Mouse (Mus musculus) lung, embryonic 15.5 days (tissue): ENCODE results near the gene Prx. TPM values are rescaled to one million over a fixed set of nuclear protein-coding genes. Genes with fewer than 3 reads are reported as not detected.

ENCODE experiments used
- ATAC-seq: fragments of 200-750 bp; cut with Nextera tagmentation; 2 replicates; pipeline ENCODE4 v1.8.0; 2017; ENCODE audit warnings: moderate number of reproducible peaks, borderline replicate concordance; ENCODE audit not compliant: low FRiP score, low TSS enrichment; ENCODE audit errors: extremely low read depth
- H3K27ac ChIP-seq: fragments of 300-500 bp; sonication (generic); 2 replicates; pipeline ENCODE4 v1.5.1; 2015; ENCODE audit warnings: moderate library complexity, mild to moderate bottlenecking, inconsistent platforms
- H3K27me3 ChIP-seq: fragments of 300-500 bp; sonication (generic); 2 replicates; pipeline ENCODE4 v1.6.1; 2015; ENCODE audit warnings: inconsistent platforms
- H3K36me3 ChIP-seq: fragments of 300-500 bp; sonication (generic); 2 replicates; pipeline ENCODE4 v1.6.1; 2015; ENCODE audit warnings: inconsistent platforms
- H3K4me1 ChIP-seq: fragments of 300-500 bp; sonication (generic); 2 replicates; pipeline ENCODE4 v1.6.1; 2015; ENCODE audit warnings: inconsistent platforms
- H3K4me2 ChIP-seq: fragments of 300-500 bp; sonication (generic); 2 replicates; pipeline ENCODE4 v1.6.1; 2015; ENCODE audit warnings: inconsistent platforms, mild to moderate bottlenecking, moderate library complexity
- H3K4me3 ChIP-seq: fragments of 300-500 bp; sonication (generic); 2 replicates; pipeline ENCODE4 v1.5.1; 2015; ENCODE audit warnings: mild to moderate bottlenecking, inconsistent platforms
- H3K9ac ChIP-seq: fragments of 300-500 bp; sonication (generic); 2 replicates; pipeline ENCODE4 v1.6.1; 2015; ENCODE audit warnings: inconsistent platforms
- H3K9me3 ChIP-seq: fragments of 300-500 bp; sonication (generic); 2 replicates; pipeline ENCODE4 v1.6.1; 2016; ENCODE audit warnings: inconsistent platforms
- WGBS: fragments of 180-500 bp; shearing (Covaris S2); methylation state at CpG from one replicate; pipeline ENCODE4 v1.1.7; 2015; 5-methylcytosine and 5-hydroxymethylcytosine counted together
- polyA plus RNA-seq: library from polyadenylated mRNA; unstranded; fragments of >200 nt; fragmentation: Nextera tagmentation; extraction: Ambion mirVana; gene quantifications from 2 replicates; pipeline ENCODE4 v1.2.1, GENCODE M21; 2015

The Prx gene
- polyA plus RNA-seq, 1 experiment from 2014 or later: 8.7 TPM

- Histone ChIP-seq H3K27me3 (no peaks in the 10 kb centered on the region), H3K27ac (peak within 1 kb of the TSS; percentile 96), H3K9me3 (no peaks in the 10 kb centered on the region), H3K4me2 (peak within 1 kb of the TSS; percentile 69), H3K4me1 (peaks cover 13% of the 10 kb centered on the region), H3K9ac (peak within 1 kb of the TSS; percentile 71), H3K36me3 (peaks cover 11% of the 10 kb centered on the region), H3K4me3 (peak within 1 kb of the TSS; percentile 84)
- ATAC-seq: peak; percentile 92
- WGBS: 0% methylated on average over 36 of the region's 36 CpGs
Observed at GRCm38 (mm10) chr7:27473156-27473834, 25.8 kb upstream of the Prx start, which contains the start of gene Sertad3. Gene Sertad3, plus strand, starts transcription at chr7:27473768.

DNA sequence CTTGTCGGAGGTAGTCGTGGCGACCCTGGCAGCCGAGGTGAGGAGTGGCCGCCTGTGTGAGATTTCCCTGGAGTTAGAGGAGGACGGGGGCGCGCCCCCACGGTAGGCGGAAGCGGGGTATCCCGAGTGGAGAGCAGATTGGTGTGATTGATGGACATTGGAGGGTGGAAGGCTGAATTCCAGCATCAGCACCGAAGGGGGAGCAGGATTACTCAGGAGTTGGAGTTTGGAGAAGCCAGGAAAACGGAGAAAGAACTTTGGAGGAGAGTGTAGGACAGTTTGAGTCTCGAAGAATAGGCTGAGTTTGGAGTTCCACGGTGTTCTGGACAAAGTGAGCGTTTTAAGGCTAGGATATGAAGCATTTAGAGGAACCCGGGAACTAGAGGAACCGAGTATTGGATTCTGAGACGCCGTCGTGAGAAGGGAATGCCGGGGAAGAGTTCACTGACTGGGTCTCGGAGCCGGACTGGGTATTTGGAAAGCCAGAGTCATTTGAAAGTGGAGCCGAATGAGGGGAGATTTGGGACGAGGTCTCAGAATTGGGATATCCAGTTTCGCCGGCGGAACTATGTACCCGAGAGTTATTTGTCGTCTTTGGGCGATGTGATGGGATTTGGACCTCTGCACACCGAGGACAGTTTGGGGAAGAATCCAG, 25.2 kb upstream of the Prx start:
- peak overlapping the region; percentile 96 for H3K27ac ChIP-seq
- H3K4me2 ChIP-seq: peak overlapping the region; percentile 69
- no peak for ATAC-seq
- H3K4me1 ChIP-seq: peaks cover 13% of the 10 kb centered on the region
- peak overlapping the region; percentile 84 for H3K4me3 ChIP-seq
- no peaks in the 10 kb centered on the region for H3K9me3 ChIP-seq
- WGBS: under 1% methylated on average over 34 of the region's 34 CpGs
- H3K36me3 ChIP-seq: peaks cover 11% of the 10 kb centered on the region
- no peaks in the 10 kb centered on the region for H3K27me3 ChIP-seq
- H3K9ac ChIP-seq: peak overlapping the region; percentile 71

- WGBS: 1% methylated on average over 23 of the region's 23 CpGs
- Histone ChIP-seq H3K4me3 (peak overlapping the region; percentile 84), H3K9me3 (no peaks in the 10 kb centered on the region), H3K4me1 (peaks cover 13% of the 10 kb centered on the region), H3K9ac (peak overlapping the region; percentile 71), H3K27ac (peak overlapping the region; percentile 96), H3K36me3 (peaks cover 11% of the 10 kb centered on the region), H3K4me2 (peak overlapping the region; percentile 69), H3K27me3 (no peaks in the 10 kb centered on the region)
- peak; percentile 93 for ATAC-seq
Observed at GRCm38 (mm10) chr7:27474490-27474954, 24.6 kb upstream of the Prx start.

- Histone ChIP-seq H3K4me2 (no peak overlapping the region), H3K27me3 (no peaks in the 10 kb centered on the region), H3K9ac (no peak overlapping the region), H3K4me3 (no peak overlapping the region), H3K4me1 (peaks cover 13% of the 10 kb centered on the region), H3K9me3 (no peaks in the 10 kb centered on the region), H3K36me3 (peaks cover 11% of the 10 kb centered on the region), H3K27ac (no peak overlapping the region)
- no peak for ATAC-seq
- 89% methylated on average over 2 of the region's 2 CpGs for WGBS
Observed at GRCm38 (mm10) chr7:27475596-27475995, 23.5 kb upstream of the Prx start.

DNA sequence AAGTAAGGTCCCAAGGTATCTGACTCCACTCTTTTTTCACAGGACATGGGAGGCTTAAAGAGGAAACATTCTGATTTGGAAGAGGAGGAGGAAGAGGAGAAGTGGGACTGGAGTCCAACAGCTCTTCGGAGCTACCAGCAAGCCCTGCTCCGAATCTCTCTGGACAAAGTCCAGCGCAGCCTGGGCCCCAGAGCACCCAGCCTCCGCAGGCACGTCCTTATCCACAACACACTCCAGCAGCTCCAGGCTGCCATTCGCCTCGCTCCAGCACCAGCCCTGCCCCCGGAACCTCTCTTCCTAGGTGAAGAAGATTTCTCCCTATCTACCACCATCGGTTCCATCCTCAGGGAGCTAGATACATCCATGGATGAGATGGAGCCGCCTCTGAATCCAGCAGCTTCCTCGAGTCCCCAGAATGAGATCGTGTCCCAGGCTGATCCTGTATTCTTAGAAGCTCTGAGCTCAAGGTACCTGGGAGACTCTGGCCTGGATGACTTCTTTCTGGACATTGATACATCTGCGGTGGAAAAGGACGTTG, 23.0 kb upstream of the Prx start:
- no peak overlapping the region for H3K4me2 ChIP-seq
- no peak overlapping the region for H3K4me3 ChIP-seq
- H3K27me3 ChIP-seq: no peaks in the 10 kb centered on the region
- peaks cover 11% of the 10 kb centered on the region for H3K36me3 ChIP-seq
- H3K4me1 ChIP-seq: peaks cover 19% of the 10 kb centered on the region
- WGBS: 95% methylated on average over 14 of the region's 14 CpGs
- ATAC-seq: no peak
- H3K9ac ChIP-seq: no peak overlapping the region
- H3K27ac ChIP-seq: no peak overlapping the region
- H3K9me3 ChIP-seq: no peaks in the 10 kb centered on the region

DNA sequence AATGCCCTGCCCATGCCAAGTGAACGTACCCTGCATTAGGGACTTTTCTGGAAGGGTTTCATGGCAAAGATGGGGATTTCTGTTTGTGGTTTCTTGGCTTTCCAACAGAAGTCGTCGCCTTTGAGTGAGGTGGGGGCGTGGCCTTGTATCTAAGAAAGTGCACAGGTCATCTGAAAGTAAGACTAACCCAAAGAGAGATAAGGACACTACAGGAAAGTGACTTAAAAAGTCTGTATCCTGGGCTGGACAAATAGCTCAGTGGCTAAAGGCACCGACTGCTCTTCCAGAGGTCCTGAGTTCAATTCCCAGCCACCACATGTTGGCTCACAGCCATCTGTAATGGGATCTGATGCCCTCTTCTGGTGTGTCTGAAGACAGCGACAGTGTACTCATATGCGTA, 20.6 kb upstream of the Prx start:
- peaks cover 24% of the 10 kb centered on the region for H3K4me1 ChIP-seq
- 65% methylated on average over 7 of the region's 7 CpGs for WGBS
- no peaks in the 10 kb centered on the region for H3K9me3 ChIP-seq
- no peak overlapping the region for H3K4me3 ChIP-seq
- no peak overlapping the region for H3K4me2 ChIP-seq
- H3K9ac ChIP-seq: no peak overlapping the region
- H3K27me3 ChIP-seq: no peaks in the 10 kb centered on the region
- no peak overlapping the region for H3K27ac ChIP-seq
- peaks cover 11% of the 10 kb centered on the region for H3K36me3 ChIP-seq
- no peak for ATAC-seq

GRCm38 (mm10) chr7:27479750-27480149, 19.4 kb upstream of the Prx start:
- Histone ChIP-seq H3K9me3 (no peaks in the 10 kb centered on the region), H3K27me3 (no peaks in the 10 kb centered on the region), H3K4me1 (peaks cover 24% of the 10 kb centered on the region), H3K36me3 (peaks cover 11% of the 10 kb centered on the region), H3K27ac (no peak overlapping the region), H3K4me2 (no peak overlapping the region), H3K9ac (no peak overlapping the region), H3K4me3 (no peak overlapping the region)
- 76% methylated on average over 1 of the region's 1 CpGs for WGBS
- no peak for ATAC-seq

DNA sequence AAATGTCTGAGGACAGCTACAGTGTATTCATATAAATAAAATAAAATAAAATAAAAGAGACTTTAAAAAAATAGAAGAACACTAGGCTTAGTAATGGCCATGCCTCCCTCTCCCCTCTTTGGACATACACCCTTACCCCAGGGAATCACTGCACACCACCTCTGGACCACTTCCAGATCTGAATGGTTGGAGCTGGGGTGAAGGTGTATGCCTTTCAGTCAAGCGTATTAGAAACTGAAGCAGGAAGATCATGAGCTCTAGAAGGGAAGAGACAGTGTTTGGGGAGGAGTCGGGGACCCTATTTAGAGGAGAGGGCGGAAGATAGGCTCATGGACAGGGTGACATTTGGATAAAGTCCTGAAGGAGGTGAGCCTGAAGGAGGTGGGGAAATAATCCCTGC, 18.6 kb upstream of the Prx start:
- Histone ChIP-seq H3K36me3 (peaks cover 11% of the 10 kb centered on the region), H3K4me2 (peak overlapping the region; percentile 60), H3K27ac (peak overlapping the region; percentile 86), H3K4me3 (peak overlapping the region; percentile 35), H3K9me3 (no peaks in the 10 kb centered on the region), H3K27me3 (no peaks in the 10 kb centered on the region), H3K9ac (no peak overlapping the region), H3K4me1 (peaks cover 24% of the 10 kb centered on the region)
- WGBS: 59% methylated on average over 3 of the region's 3 CpGs
- ATAC-seq: no peak

DNA sequence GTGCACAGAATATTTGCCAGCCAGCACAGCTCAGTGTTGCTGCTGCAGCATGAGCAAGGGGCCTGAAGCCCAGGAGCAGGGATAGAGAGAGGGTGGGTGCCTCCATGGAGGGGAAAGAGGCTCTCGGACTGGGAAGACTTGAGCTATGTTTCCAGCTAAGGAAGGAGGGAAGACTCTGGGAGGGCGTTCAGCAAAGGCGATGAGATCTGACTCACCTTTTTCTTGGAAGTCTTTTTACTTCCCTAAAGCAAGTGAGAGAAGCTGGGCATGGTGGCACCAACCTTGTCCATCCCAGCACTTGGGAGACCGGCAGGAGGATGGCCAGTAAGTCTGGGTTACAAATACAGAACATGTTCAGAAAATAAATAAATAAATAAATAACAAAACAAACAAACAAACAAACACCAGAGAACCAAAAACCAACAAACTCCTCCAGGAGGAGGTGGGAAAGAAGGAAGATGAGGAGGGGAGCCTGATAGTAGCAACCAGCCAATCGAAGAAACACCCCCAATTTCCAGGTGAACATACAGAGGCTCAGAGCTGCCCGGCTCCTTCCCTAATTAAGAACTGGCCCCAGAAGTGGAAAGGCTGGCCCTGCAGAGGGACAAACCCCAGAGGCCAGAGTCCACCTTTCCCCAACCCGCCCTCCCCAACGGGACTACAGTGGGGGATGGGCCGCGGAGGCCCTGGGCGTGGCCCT, 18.0 kb upstream of the Prx start:
- Histone ChIP-seq H3K4me1 (peaks cover 24% of the 10 kb centered on the region), H3K9me3 (no peaks in the 10 kb centered on the region)
- 7% methylated on average over 11 of the region's 11 CpGs for WGBS

DNA sequence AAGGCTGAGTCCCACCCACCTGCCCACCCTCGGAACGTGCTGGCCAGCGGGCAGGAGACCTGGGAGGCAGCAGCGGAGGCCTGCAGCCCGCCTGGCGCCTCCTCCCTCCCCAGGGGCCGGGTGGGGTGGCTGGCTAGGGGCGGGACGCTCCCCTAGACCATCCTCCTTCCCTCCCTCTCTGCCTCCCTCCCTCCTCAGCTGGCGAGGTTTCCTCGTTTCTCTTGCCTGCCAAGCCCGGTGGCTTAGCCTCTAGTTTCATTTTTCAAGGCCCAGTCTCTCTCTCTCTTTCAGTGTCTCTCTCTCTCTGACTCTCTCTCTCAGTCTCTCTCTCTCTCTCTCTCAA, 17.5 kb upstream of the Prx start:
- Histone ChIP-seq H3K4me3 (peak overlapping the region; percentile 35), H3K4me1 (peaks cover 24% of the 10 kb centered on the region), H3K27ac (peak overlapping the region; percentile 86), H3K36me3 (peaks cover 6% of the 10 kb centered on the region), H3K27me3 (no peaks in the 10 kb centered on the region), H3K4me2 (peak overlapping the region; percentile 60), H3K9me3 (no peaks in the 10 kb centered on the region), H3K9ac (peak overlapping the region; percentile 37)
- peak; percentile 97 for ATAC-seq
- WGBS: under 1% methylated on average over 12 of the region's 12 CpGs

More for the DNA sequence above, 18.0 kb upstream of the Prx start:
- Histone ChIP-seq H3K4me2 (peak overlapping the region; percentile 60), H3K27me3 (no peaks in the 10 kb centered on the region), H3K4me3 (peak overlapping the region; percentile 35), H3K27ac (peak overlapping the region; percentile 86), H3K9ac (peak overlapping the region; percentile 37), H3K36me3 (peaks cover 11% of the 10 kb centered on the region)
- no peak for ATAC-seq

DNA sequence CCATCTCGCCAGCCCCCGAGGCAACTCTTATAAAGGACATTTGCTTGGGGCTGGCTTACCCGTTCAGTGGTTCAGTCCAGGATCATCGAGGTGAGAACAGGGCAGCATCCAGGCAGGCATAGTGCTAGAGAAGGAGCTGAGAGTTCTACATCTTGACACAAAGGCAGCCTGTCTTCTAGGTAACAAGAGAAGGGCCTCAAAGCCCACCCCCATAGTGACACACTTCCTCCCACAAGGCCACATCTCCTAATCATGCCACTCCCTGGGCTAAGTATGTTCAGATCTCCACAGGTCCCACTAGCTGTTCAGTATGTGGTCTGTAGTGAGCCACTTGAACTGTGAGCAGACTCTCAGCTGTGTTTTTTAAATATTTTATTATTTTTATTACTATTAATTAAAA, 15.3 kb upstream of the Prx start:
- H3K9ac ChIP-seq: no peak overlapping the region
- no peaks in the 10 kb centered on the region for H3K9me3 ChIP-seq
- 89% methylated on average over 4 of the region's 4 CpGs for WGBS
- H3K27me3 ChIP-seq: no peaks in the 10 kb centered on the region
- no peak for ATAC-seq
- no peak overlapping the region for H3K4me3 ChIP-seq
- peaks cover 34% of the 10 kb centered on the region for H3K4me1 ChIP-seq
- no peak overlapping the region for H3K27ac ChIP-seq
- H3K36me3 ChIP-seq: no peaks in the 10 kb centered on the region
- no peak overlapping the region for H3K4me2 ChIP-seq
